Mouse (Mus musculus) spleen, adult 12 weeks (tissue): ENCODE data around the gene Col18a1.

Experiments
- DNase-seq: peaks from one replicate; pipeline ENCODE4 v3.0.0; 2022; ENCODE audit warnings: low spot score

Gene Col18a1

DNA sequence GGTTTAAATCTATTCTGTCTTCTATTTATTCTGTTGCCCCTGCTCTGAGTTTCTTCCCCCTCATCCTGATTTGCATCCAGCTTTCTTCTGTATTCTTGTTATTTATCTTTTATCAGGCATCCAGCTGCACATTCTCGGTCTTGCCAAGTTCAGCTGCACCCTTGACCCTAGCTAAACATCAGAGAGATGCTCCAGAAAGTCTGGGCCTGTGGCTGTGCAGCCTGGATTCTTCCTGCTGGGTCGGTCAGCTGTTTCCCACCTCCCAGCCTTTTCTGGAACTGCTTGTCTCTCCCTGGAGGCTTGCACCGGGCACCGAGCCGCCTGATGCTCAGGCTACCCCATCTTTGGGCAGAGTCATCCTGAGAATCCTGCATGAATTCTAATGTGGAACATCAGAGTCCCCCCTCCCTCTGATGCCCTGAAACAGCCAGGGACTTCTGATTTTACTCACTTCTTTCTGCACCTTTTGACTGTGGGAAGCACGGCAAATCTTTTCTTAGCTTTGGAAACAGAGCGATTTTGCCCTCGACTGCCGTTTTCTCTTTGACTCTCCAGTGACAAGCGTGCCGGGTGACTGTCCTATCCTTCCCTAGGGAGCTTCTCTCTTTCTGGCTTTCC lies 103.8 kb downstream of the Col18a1 start:
- no peak for DNase-seq

DNA sequence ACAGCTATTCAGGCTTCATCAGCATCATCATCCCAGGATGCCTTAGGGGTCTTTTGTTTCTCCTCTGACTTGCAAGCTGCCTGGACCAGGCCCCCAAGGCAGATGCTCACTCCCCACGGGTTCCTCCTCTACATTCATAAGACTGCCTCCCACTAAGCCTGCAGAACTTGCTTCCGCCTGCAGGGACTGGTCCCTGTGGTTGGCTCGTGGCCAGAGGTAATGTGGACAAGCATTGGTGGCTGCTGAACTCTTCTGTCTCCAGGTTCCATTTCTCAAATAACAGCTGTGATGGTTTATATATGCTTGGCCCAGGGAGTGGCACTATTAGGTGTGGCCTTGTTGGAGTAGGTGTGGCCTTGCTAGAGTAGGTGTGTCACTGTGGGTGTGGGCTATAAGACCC lies 104.9 kb downstream of the Col18a1 start:
- no peak for DNase-seq

GRCm38 (mm10) chr10:77056768-77057167 lies 109.6 kb downstream of the Col18a1 start:
- DNase-seq, result no peak

DNA sequence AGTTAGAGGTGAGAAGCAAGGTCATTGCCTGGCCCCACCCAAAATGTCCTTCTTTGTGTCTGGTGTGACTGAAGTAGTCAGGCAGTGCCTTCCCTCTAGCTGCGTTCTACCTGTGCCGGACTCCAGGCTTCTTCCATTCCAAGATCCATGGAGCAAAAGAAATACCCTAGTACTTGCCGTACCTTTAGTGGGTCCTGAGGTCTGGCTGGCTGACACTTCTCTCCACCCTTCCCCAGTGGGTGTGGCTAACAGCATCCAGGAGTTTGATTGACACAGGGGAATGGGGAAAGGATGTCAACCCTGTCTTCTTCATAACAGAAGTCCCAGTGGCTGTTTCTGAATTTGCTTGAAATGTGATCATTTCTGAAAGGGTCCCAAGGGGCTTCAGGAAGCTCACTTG lies 117.7 kb downstream of the Col18a1 start:
- no peak for DNase-seq

GRCm38 (mm10) chr10:77048196-77048595 lies 118.2 kb downstream of the Col18a1 start:
- no peak for DNase-seq

DNA sequence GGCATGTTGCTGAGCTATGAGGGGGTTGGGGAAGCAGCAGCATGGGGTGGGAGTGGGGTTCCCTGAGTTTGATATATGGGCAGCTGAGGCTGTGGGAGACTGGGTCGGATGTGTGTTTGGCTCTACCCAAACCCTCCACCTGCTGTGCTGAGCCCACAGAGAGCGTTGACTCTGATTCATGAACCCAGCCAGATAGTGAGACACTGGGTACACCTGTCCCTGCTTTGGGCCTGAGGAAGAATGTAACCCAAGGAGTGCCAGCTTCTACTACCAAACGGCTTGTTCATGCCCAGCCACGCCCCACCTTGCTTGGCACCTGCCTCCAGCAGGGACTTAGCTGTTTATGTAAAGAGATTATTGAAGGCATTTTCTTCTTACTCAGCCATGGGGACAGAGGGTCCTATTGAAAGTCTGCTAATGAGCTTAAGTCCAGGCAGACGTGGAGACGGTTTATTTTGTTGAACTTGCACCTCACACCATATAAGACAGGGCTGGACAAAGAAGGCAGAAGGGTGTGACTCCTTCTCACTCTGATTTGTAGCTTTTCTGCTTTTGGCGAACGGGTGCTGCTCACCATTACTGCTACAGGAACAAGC lies 127.7 kb downstream of the Col18a1 start:
- no peak for DNase-seq

- DNase-seq, result no peak
Observed at GRCm38 (mm10) chr10:77035487-77035886, 130.9 kb downstream of the Col18a1 start.

DNA sequence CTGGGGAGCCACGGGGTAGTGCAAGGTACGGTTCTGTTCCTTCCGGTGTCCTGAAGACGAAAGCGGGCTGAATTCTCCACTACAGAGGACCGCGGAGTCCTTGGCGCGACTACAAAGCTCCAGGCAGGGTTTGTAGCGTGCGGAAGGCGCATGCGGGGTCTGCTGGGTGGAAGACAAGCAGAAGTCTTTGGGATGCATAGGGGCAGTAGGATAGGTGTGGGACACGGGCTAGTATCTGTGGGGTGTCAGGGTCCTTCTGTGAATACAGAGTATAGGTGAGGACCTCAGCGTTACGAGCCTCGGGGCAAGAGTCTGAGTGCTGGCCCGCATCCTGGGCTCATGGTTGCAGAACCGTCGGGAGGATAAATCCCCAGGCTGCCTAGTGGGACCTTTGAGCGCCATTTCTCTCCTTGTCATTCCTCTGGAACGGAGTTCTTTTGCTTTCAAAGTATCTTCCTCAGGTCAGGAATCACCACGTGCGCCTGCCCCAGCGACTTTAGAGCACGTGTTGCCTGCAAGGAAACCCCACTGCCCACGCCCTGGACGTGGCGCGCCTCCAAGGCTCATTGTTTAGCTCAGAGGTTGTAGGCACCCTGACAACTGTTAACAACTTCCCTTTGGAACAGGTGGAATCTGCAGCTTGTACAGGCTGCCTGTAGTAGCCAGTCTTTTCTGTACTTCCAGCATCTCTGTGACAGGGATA lies 132.9 kb downstream of the Col18a1 start:
- DNase-seq, result peak; percentile 29

DNA sequence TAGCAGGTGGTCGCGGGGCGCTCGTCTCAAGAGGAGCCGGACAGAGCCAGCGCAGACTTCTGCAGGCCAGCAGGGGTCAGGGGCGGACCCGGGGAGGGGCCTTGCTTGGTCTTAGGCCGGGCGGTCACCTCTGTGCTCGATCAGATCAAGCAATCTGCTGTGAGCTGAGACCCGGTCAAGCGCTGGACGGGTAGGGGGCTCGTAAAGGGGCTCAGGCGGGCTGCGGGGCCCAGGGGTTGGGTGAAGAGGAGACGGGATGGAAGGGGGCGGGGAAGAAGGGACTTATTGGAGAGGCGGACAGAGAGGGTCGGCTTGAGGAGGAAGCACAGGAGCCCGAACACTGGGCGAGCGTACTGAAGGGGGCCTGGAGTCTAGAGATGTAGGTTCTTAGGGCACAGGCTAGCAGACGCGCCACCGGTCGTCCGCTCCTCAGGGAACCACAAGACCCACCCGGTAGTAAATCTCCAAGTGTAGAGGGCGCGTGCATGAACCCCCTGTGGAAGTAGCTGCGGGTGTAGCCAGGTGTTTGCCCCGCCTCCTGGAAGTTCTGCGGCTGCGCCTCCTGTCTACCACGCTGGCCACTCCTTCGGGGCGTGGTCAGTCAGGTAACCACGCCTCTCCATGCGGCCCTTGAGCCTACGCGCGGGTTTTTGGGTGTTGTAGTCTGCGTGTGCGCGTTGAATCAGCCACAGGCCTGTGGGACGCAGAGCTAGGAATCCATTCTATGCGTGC lies 133.6 kb downstream of the Col18a1 start:
- peak; percentile 89 for DNase-seq

- DNase-seq, result no peak
Observed at GRCm38 (mm10) chr10:77031768-77032375, 134.5 kb downstream of the Col18a1 start, which contains the start of gene Slc19a1. TSS of gene Slc19a1 (plus strand) at chr10:77032241.

GRCm38 (mm10) chr10:77030666-77031065 lies 135.7 kb downstream of the Col18a1 start:
- no peak for DNase-seq

GRCm38 (mm10) chr10:77029761-77030160 lies 136.6 kb downstream of the Col18a1 start:
- DNase-seq, result no peak

DNA sequence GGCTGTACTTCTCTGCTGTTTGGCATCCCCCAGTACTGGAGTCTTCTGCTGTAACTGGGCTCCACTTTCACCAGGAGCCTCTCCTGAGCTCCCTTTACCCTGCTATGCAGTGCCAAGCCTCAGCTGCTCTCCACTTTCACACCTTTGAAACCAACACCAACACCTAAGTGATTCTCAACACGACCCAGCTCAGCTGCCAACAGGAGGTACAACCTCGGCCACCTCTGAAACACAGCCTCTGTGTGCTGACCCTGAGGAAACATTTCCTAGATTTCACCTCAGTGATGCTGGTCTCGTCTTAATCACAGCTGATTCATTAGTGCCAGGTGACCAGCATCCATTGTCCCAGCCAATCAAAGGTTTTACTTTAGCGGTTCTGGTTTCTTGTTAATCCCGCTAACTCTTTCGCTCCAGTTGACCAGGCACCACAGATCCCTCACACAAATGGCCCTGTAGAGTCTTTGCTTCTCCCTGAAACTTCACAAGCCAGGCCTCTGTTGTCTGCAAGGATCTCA lies 137.5 kb downstream of the Col18a1 start:
- no peak for DNase-seq

- DNase-seq, result no peak
Observed at GRCm38 (mm10) chr10:77026944-77027343, 139.4 kb downstream of the Col18a1 start.

GRCm38 (mm10) chr10:77024231-77024630 lies 142.1 kb downstream of the Col18a1 start:
- DNase-seq, result no peak

- no peak for DNase-seq
Observed at GRCm38 (mm10) chr10:77022301-77023130, 143.8 kb downstream of the Col18a1 start.

GRCm38 (mm10) chr10:77021399-77022052 lies 144.8 kb downstream of the Col18a1 start:
- DNase-seq, result peak; percentile 42

GRCm38 (mm10) chr10:77017662-77018061 lies 148.7 kb downstream of the Col18a1 start:
- DNase-seq, result no peak

- no peak for DNase-seq
Observed at GRCm38 (mm10) chr10:77017061-77017460, 149.3 kb downstream of the Col18a1 start.

GRCm38 (mm10) chr10:77016499-77016898 lies 149.8 kb downstream of the Col18a1 start:
- no peak for DNase-seq

DNA sequence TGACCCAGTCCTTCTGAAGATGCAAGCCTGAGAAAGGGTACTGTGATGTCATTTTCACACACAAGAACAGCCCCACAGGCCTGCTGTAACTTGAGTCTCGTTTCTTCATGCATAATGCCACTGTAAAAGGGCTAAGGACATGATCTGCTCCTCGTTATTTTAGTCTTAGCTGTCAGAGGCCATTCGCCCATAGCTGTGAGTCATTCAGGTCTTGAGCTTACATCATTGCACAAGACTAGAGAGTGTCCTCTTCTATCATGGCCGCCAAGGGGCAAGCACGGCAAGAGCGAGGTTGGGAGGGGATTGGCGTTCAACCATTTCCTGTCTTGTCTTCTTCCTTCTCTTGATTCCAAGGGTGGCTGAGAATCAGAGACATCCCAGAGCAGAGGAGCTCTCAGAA lies 150.3 kb downstream of the Col18a1 start:
- DNase-seq, result no peak
